Mouse (Mus musculus): Measurements from ENCODE around the gene Myadml2. TPM values are rescaled to one million over a fixed set of nuclear protein-coding genes. Genes with fewer than 3 reads are reported as not detected.

Myadml2 gene
- polyA plus RNA-seq (2014; fragmentation: Illumina TruSeq; extraction: RNeasy Lipid Tissue Mini Kit (QIAGEN cat#74804); ENCODE audit: low read depth, low replicate concordance), result not detected

GRCm38 (mm10) chr11:120648001-120648476, at the start of gene Myadml2:
TSS of gene Myadml2 (minus strand) at chr11:120648158.

GRCm38 (mm10) chr11:120672687-120673593, 25.0 kb upstream of the Myadml2 start, which contains the start of gene Aspscr1:
TSS of gene Aspscr1 (plus strand) at chr11:120672973.

GRCm38 (mm10) chr11:120661076-120661460, 13.1 kb upstream of the Myadml2 start, which contains the start of gene Notum:
TSS of gene Notum (minus strand) at chr11:120661175.

GRCm38 (mm10) chr11:120643601-120643987, 4.4 kb downstream of the Myadml2 start, which contains the start of gene Pycr1:
TSS of gene Pycr1 (minus strand) at chr11:120643769.

GRCm38 (mm10) chr11:120633520-120634343, 14.2 kb downstream of the Myadml2 start, which contains the start of gene Mafg:
TSS of gene Mafg (minus strand) at chr11:120633600.

GRCm38 (mm10) chr11:120625152-120625775, 22.7 kb downstream of the Myadml2 start, which contains the start of gene Sirt7:
TSS of gene Sirt7 (minus strand) at chr11:120625240.

GRCm38 (mm10) chr11:120617519-120618112, 30.3 kb downstream of the Myadml2 start, which contains the start of gene Pcyt2:
TSS of gene Pcyt2 (minus strand) at chr11:120617936.

GRCm38 (mm10) chr11:120608241-120609034, 39.5 kb downstream of the Myadml2 start, which contains the start of gene Npb:
TSS of gene Npb (plus strand) at chr11:120608477.

GRCm38 (mm10) chr11:120598283-120598989, 49.5 kb downstream of the Myadml2 start, which contains the start of the genes Alyref and Anapc11:
TSS of gene Alyref (minus strand) at chr11:120598365.
TSS of gene Anapc11 (plus strand) at chr11:120598421.

Other genes starting within 250 kb of the Myadml2 start
- 35.9 TPM for gene Nploc4, start 210.4 kb downstream of the Myadml2 start, polyA plus RNA-seq (2014; fragmentation: Illumina TruSeq; extraction: RNeasy Lipid Tissue Mini Kit (QIAGEN cat#74804); ENCODE audit: low read depth, low replicate concordance)
- gene Tspan10, start 205.5 kb downstream of the Myadml2 start, polyA plus RNA-seq (2014; fragmentation: Illumina TruSeq; extraction: RNeasy Lipid Tissue Mini Kit (QIAGEN cat#74804); ENCODE audit: low read depth, low replicate concordance), result not detected
- gene Pde6g, start 194.7 kb downstream of the Myadml2 start, polyA plus RNA-seq (2014; fragmentation: Illumina TruSeq; extraction: RNeasy Lipid Tissue Mini Kit (QIAGEN cat#74804); ENCODE audit: low read depth, low replicate concordance), result 0.14 TPM
- not detected for gene Oxld1, start 190.1 kb downstream of the Myadml2 start, polyA plus RNA-seq (2014; fragmentation: Illumina TruSeq; extraction: RNeasy Lipid Tissue Mini Kit (QIAGEN cat#74804); ENCODE audit: low read depth, low replicate concordance)
- 6.0 TPM for gene Ccdc137, start 190.0 kb downstream of the Myadml2 start, polyA plus RNA-seq (2014; fragmentation: Illumina TruSeq; extraction: RNeasy Lipid Tissue Mini Kit (QIAGEN cat#74804); ENCODE audit: low read depth, low replicate concordance)
- gene Arl16, start 180.6 kb downstream of the Myadml2 start, polyA plus RNA-seq (2014; fragmentation: Illumina TruSeq; extraction: RNeasy Lipid Tissue Mini Kit (QIAGEN cat#74804); ENCODE audit: low read depth, low replicate concordance), result 10.9 TPM
- 3.0 TPM for gene Mrpl12, start 163.5 kb downstream of the Myadml2 start, polyA plus RNA-seq (2014; fragmentation: Illumina TruSeq; extraction: RNeasy Lipid Tissue Mini Kit (QIAGEN cat#74804); ENCODE audit: low read depth, low replicate concordance)
- gene Slc25a10, start 156.3 kb downstream of the Myadml2 start, polyA plus RNA-seq (2014; fragmentation: Illumina TruSeq; extraction: RNeasy Lipid Tissue Mini Kit (QIAGEN cat#74804); ENCODE audit: low read depth, low replicate concordance), result 0.31 TPM
- not detected for gene Gcgr, start 117.5 kb downstream of the Myadml2 start, polyA plus RNA-seq (2014; fragmentation: Illumina TruSeq; extraction: RNeasy Lipid Tissue Mini Kit (QIAGEN cat#74804); ENCODE audit: low read depth, low replicate concordance)
- 3.2 TPM for gene Mcrip1, start 98.4 kb downstream of the Myadml2 start, polyA plus RNA-seq (2014; fragmentation: Illumina TruSeq; extraction: RNeasy Lipid Tissue Mini Kit (QIAGEN cat#74804); ENCODE audit: low read depth, low replicate concordance)
- gene Ppp1r27, start 97.0 kb downstream of the Myadml2 start, polyA plus RNA-seq (2014; fragmentation: Illumina TruSeq; extraction: RNeasy Lipid Tissue Mini Kit (QIAGEN cat#74804); ENCODE audit: low read depth, low replicate concordance), result 2.5 TPM
- 41.5 TPM for gene P4hb, start 74.9 kb downstream of the Myadml2 start, polyA plus RNA-seq (2014; fragmentation: Illumina TruSeq; extraction: RNeasy Lipid Tissue Mini Kit (QIAGEN cat#74804); ENCODE audit: low read depth, low replicate concordance)
- 5.0 TPM for gene Arhgdia, start 66.5 kb downstream of the Myadml2 start, polyA plus RNA-seq (2014; fragmentation: Illumina TruSeq; extraction: RNeasy Lipid Tissue Mini Kit (QIAGEN cat#74804); ENCODE audit: low read depth, low replicate concordance)
- gene Alyref, start 49.8 kb downstream of the Myadml2 start, polyA plus RNA-seq (2014; fragmentation: Illumina TruSeq; extraction: RNeasy Lipid Tissue Mini Kit (QIAGEN cat#74804); ENCODE audit: low read depth, low replicate concordance), result 15.0 TPM
- 9.5 TPM for gene Anapc11, start 49.7 kb downstream of the Myadml2 start, polyA plus RNA-seq (2014; fragmentation: Illumina TruSeq; extraction: RNeasy Lipid Tissue Mini Kit (QIAGEN cat#74804); ENCODE audit: low read depth, low replicate concordance)
- gene Npb, start 39.7 kb downstream of the Myadml2 start, polyA plus RNA-seq (2014; fragmentation: Illumina TruSeq; extraction: RNeasy Lipid Tissue Mini Kit (QIAGEN cat#74804); ENCODE audit: low read depth, low replicate concordance), result not detected
- gene Pcyt2, start 30.2 kb downstream of the Myadml2 start, polyA plus RNA-seq (2014; fragmentation: Illumina TruSeq; extraction: RNeasy Lipid Tissue Mini Kit (QIAGEN cat#74804); ENCODE audit: low read depth, low replicate concordance), result 6.7 TPM
- gene Sirt7, start 22.9 kb downstream of the Myadml2 start, polyA plus RNA-seq (2014; fragmentation: Illumina TruSeq; extraction: RNeasy Lipid Tissue Mini Kit (QIAGEN cat#74804); ENCODE audit: low read depth, low replicate concordance), result 1.2 TPM
- 1.8 TPM for gene Mafg, start 14.6 kb downstream of the Myadml2 start, polyA plus RNA-seq (2014; fragmentation: Illumina TruSeq; extraction: RNeasy Lipid Tissue Mini Kit (QIAGEN cat#74804); ENCODE audit: low read depth, low replicate concordance)
- gene Pycr1, start 4.4 kb downstream of the Myadml2 start, polyA plus RNA-seq (2014; fragmentation: Illumina TruSeq; extraction: RNeasy Lipid Tissue Mini Kit (QIAGEN cat#74804); ENCODE audit: low read depth, low replicate concordance), result 0.39 TPM
- not detected for gene Notum, start 13.0 kb upstream of the Myadml2 start, polyA plus RNA-seq (2014; fragmentation: Illumina TruSeq; extraction: RNeasy Lipid Tissue Mini Kit (QIAGEN cat#74804); ENCODE audit: low read depth, low replicate concordance)
- gene Aspscr1, start 24.8 kb upstream of the Myadml2 start, polyA plus RNA-seq (2014; fragmentation: Illumina TruSeq; extraction: RNeasy Lipid Tissue Mini Kit (QIAGEN cat#74804); ENCODE audit: low read depth, low replicate concordance), result 4.5 TPM
- 2.4 TPM for gene Cenpx, start 65.6 kb upstream of the Myadml2 start, polyA plus RNA-seq (2014; fragmentation: Illumina TruSeq; extraction: RNeasy Lipid Tissue Mini Kit (QIAGEN cat#74804); ENCODE audit: low read depth, low replicate concordance)
- gene Lrrc45, start 65.8 kb upstream of the Myadml2 start, polyA plus RNA-seq (2014; fragmentation: Illumina TruSeq; extraction: RNeasy Lipid Tissue Mini Kit (QIAGEN cat#74804); ENCODE audit: low read depth, low replicate concordance), result 0.18 TPM
- gene Rac3, start 73.3 kb upstream of the Myadml2 start, polyA plus RNA-seq (2014; fragmentation: Illumina TruSeq; extraction: RNeasy Lipid Tissue Mini Kit (QIAGEN cat#74804); ENCODE audit: low read depth, low replicate concordance), result not detected
- not detected for gene Dcxr, start 79.1 kb upstream of the Myadml2 start, polyA plus RNA-seq (2014; fragmentation: Illumina TruSeq; extraction: RNeasy Lipid Tissue Mini Kit (QIAGEN cat#74804); ENCODE audit: low read depth, low replicate concordance)
- 0.66 TPM for gene Cbr2, start 84.0 kb upstream of the Myadml2 start, polyA plus RNA-seq (2014; fragmentation: Illumina TruSeq; extraction: RNeasy Lipid Tissue Mini Kit (QIAGEN cat#74804); ENCODE audit: low read depth, low replicate concordance)
- gene Hmga1b, start 114.6 kb upstream of the Myadml2 start, polyA plus RNA-seq (2014; fragmentation: Illumina TruSeq; extraction: RNeasy Lipid Tissue Mini Kit (QIAGEN cat#74804); ENCODE audit: low read depth, low replicate concordance), result not detected
- 0.21 TPM for gene Rfng, start 136.0 kb upstream of the Myadml2 start, polyA plus RNA-seq (2014; fragmentation: Illumina TruSeq; extraction: RNeasy Lipid Tissue Mini Kit (QIAGEN cat#74804); ENCODE audit: low read depth, low replicate concordance)
- gene Gps1, start 136.1 kb upstream of the Myadml2 start, polyA plus RNA-seq (2014; fragmentation: Illumina TruSeq; extraction: RNeasy Lipid Tissue Mini Kit (QIAGEN cat#74804); ENCODE audit: low read depth, low replicate concordance), result 39.3 TPM
- 9.6 TPM for gene Dus1l, start 148.2 kb upstream of the Myadml2 start, polyA plus RNA-seq (2014; fragmentation: Illumina TruSeq; extraction: RNeasy Lipid Tissue Mini Kit (QIAGEN cat#74804); ENCODE audit: low read depth, low replicate concordance)
- gene Fasn, start 176.4 kb upstream of the Myadml2 start, polyA plus RNA-seq (2014; fragmentation: Illumina TruSeq; extraction: RNeasy Lipid Tissue Mini Kit (QIAGEN cat#74804); ENCODE audit: low read depth, low replicate concordance), result 0.92 TPM